Mouse (Mus musculus) ES-Bruce4 (cell line): ENCODE results near the gene Minar1.

Source experiments
- CTCF ChIP-seq: IDR thresholded peaks from one replicate; pipeline ENCODE4 v1.8.1; 2011; ENCODE audit warnings: low read depth, low read length
- POLR2A ChIP-seq: IDR thresholded peaks from one replicate; pipeline ENCODE4 v1.8.1; 2011; ENCODE audit warnings: low read length; ENCODE audit not compliant: insufficient read depth

DNA sequence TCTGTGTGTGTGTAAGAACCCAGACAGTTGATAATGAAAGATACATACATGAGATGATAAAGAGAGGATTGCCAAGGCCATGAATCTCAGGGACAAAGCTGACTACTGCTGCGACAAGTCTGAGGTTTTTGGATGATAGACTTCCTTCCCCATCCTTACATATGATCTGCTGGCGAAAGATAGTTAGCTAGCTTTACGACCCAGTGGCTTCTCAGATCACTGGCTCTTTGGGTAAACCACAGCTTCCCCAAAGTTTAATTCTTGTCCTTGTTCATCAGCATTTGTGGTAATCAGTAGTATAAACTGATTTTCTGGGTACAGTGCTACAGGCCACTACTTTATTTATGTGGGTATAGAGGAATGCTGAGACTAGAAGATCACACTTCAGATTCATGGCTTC lies 14.5 kb upstream of the Minar1 start:
- TF ChIP-seq CTCF (no peak), POLR2A (no peak)
